ENCODE assay signal across 7 mouse cellular contexts in the genomic region with DNA sequence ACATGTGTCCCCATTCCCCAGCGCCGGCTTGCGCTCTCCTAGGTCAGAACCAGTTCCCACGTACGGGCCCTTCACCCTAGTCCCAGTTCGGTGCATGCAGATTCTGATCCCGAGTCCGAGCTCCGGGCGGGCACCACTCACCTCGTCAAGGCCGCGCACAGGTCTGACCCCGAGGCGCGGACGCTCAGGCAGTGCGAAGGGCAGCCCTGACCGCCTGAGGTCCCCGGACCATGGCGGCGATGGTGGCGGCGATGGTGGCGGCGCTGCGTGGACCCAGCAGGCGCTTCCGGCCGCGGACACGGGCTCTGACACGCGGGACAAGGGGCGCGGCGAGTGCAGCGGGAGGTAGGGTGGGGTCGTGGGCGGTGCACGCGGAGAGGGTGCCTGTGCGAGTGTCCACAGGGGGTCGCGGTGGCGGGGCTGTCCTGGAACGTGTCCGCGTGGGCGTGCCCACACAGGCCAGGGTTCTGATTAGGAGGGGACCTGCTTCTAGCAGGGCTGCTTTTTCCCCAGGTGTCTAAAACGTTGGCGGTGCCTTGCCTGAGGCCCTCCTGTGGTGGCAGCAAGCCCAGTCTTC. TPM values are rescaled to one million over a fixed set of nuclear protein-coding genes. Genes with fewer than 3 reads are reported as not detected.
A peak's percentile ranks its signal among the peaks of the same experiment; 100 is the strongest.
DNase-seq lines count a peak whose midpoint lies in the region; ATAC-seq lines count a peak whose summit lies in the region.

A gene (plus strand): TSS at position 170 of the 577 bp plus-strand sequence.

- peak within 1 kb of the TSS; percentile 74 for H3K4me2 ChIP-seq in intestine, embryonic 16.5 days (ENCODE audit: low read depth, low read length)
- H3K4me2 ChIP-seq in midbrain, embryonic 12.5 days (replicated peaks): peak within 1 kb of the TSS; percentile 79

- peaks cover 30% of the 10 kb centered on the region; the same call in 1 of the 2 replicates for H3K4me1 ChIP-seq in intestine, embryonic 16.5 days (ENCODE audit: control insufficient read depth, insufficient read depth, low read length)
- peaks cover 44% of the 10 kb centered on the region for H3K4me1 ChIP-seq in limb, embryonic 10.5 days
- H3K4me1 ChIP-seq in midbrain, embryonic 12.5 days: peaks cover 27% of the 10 kb centered on the region

- H3K27ac ChIP-seq in intestine, embryonic 16.5 days (ENCODE audit: low read length): peak within 1 kb of the TSS; percentile 34
- peak within 1 kb of the TSS; percentile 96 for H3K27ac ChIP-seq in limb, embryonic 10.5 days
- peak within 1 kb of the TSS; percentile 68 for H3K27ac ChIP-seq in midbrain, embryonic 12.5 days (replicated peaks)

- DNase-seq in adrenal gland, adult 18-20 months (ENCODE audit: low spot score in 2 of 2): peak; percentile 78 to 81
- peak; percentile 82 for DNase-seq in embryo, embryonic 11 days
- peak; percentile 57 to 83 for DNase-seq in gastrocnemius, postnatal 4 days (ENCODE audit: low spot score in 2 of 2)
- DNase-seq in limb, embryonic 10.5 days (ENCODE audit: low spot score): peak; percentile 82
- DNase-seq in skeletal muscle tissue, adult 2 months (ENCODE audit: low read depth, low spot score): peak; percentile 44

- H3K9ac ChIP-seq in intestine, embryonic 16.5 days (ENCODE audit: low read depth, low read length): peak within 1 kb of the TSS; percentile 80
- peak within 1 kb of the TSS; percentile 88 for H3K9ac ChIP-seq in midbrain, embryonic 12.5 days (replicated peaks)

- no peaks in the 10 kb centered on the region; the same call in 1 of the 2 replicates for H3K36me3 ChIP-seq in intestine, embryonic 16.5 days (ENCODE audit: control insufficient read depth, insufficient read depth, low read length)
- peaks cover 27% of the 10 kb centered on the region for H3K36me3 ChIP-seq in limb, embryonic 10.5 days
- H3K36me3 ChIP-seq in midbrain, embryonic 12.5 days: peaks cover 17% of the 10 kb centered on the region

- WGBS in intestine, embryonic 16.5 days: under 1% methylated on average over 52 of the region's 52 CpGs
- under 1% methylated on average over 52 of the region's 52 CpGs for WGBS in limb, embryonic 10.5 days
- under 1% methylated on average over 52 of the region's 52 CpGs for WGBS in midbrain, embryonic 12.5 days

- H3K4me3 ChIP-seq in intestine, embryonic 16.5 days (ENCODE audit: low read length): peak within 1 kb of the TSS; percentile 61
- H3K4me3 ChIP-seq in limb, embryonic 10.5 days: peak within 1 kb of the TSS; percentile 94
- H3K4me3 ChIP-seq in midbrain, embryonic 12.5 days: peak within 1 kb of the TSS; percentile 89

- H3K27me3 ChIP-seq in intestine, embryonic 16.5 days (replicated peaks; ENCODE audit: control insufficient read depth, insufficient read depth, low read length): no peaks in the 10 kb centered on the region
- H3K27me3 ChIP-seq in limb, embryonic 10.5 days (ENCODE audit: low read depth, poor library complexity, severe bottlenecking): no peaks in the 10 kb centered on the region
- H3K27me3 ChIP-seq in midbrain, embryonic 12.5 days: no peaks in the 10 kb centered on the region

- H3K9me3 ChIP-seq in intestine, embryonic 16.5 days (ENCODE audit: control insufficient read depth, low read length): no peaks in the 10 kb centered on the region
- no peaks in the 10 kb centered on the region for H3K9me3 ChIP-seq in limb, embryonic 10.5 days (replicated peaks)
- H3K9me3 ChIP-seq in midbrain, embryonic 12.5 days: no peaks in the 10 kb centered on the region

- ATAC-seq in intestine, embryonic 16.5 days: peak; percentile 84
- peak; percentile 90 for ATAC-seq in midbrain, embryonic 12.5 days (ENCODE audit: low FRiP score, low read depth)

RNA-seq across cellular contexts. Expression of the gene that starts here (rescaled TPM):
- total RNA-seq in adrenal gland, adult 18-20 months (2021): 10 to 100 TPM; 75.6 to 98.9 TPM
- total RNA-seq in gastrocnemius, postnatal 4 days (2021): 10 to 100 TPM; 10.1 to 14.9 TPM
- 28.4 and 29.8 TPM in 2 replicates for polyA plus RNA-seq in intestine, embryonic 16.5 days (2015; fragmentation: Nextera tagmentation; extraction: Ambion mirVana)
- polyA plus RNA-seq in limb, embryonic 10.5 days (2016; fragmentation: Nextera tagmentation; extraction: Ambion mirVana): 29.6 and 32.2 TPM in 2 replicates
- 22.5 and 23.8 TPM in 2 replicates for polyA plus RNA-seq in midbrain, embryonic 12.5 days (2016; fragmentation: Nextera tagmentation; extraction: Ambion mirVana)

Comparison
In these comparisons a context has a peak if more than half of its experiments do, and no peak if none do; other contexts are left out.
1. Peak in every context shown above with its lines: DNase-seq, ATAC-seq, H3K4me3 ChIP-seq and H3K27ac ChIP-seq.
2. RNA of the gene that starts here (total RNA-seq): 75.6 to 98.9 TPM in adrenal gland, adult 18-20 months; 10.1 to 14.9 TPM in gastrocnemius, postnatal 4 days; every median in the first group is over 4 times any median in the second.
3. H3K27ac ChIP-seq: peak in every context shown above with its lines; median percentile 96 in limb, embryonic 10.5 days; 68 in midbrain, embryonic 12.5 days; 34 in intestine, embryonic 16.5 days.